Mouse (Mus musculus): ENCODE measurements around the gene Sbk3. TPM values are rescaled to one million over a fixed set of nuclear protein-coding genes. Genes with fewer than 3 reads are reported as not detected.

The Sbk3 gene
- total and polyA plus RNA-seq, 2 experiments from 2014 or later: 0.31 TPM

GRCm38 (mm10) chr7:4999876-5000275, 28.9 kb upstream of the Sbk3 start:
- no peak for TF ChIP-seq CTCF (IDR thresholded peaks at IDR 0.05; ENCODE audit: low read depth)
- 68% methylated on average over 2 of the region's 2 CpGs for WGBS
- peaks cover 10% of the 10 kb centered on the region; the same call in 1 of the 2 replicates for H3K4me1 ChIP-seq (ENCODE audit: insufficient read depth, low read length)
- H3K4me2 ChIP-seq (ENCODE audit: low read depth, low read length): no peak overlapping the region
- H3K9me3 ChIP-seq (ENCODE audit: low read length): no peaks in the 10 kb centered on the region
- no peak overlapping the region for H3K4me3 ChIP-seq (ENCODE audit: low read length)
- H3K9ac ChIP-seq (replicated peaks; ENCODE audit: low read length): no peak overlapping the region
- H3K27ac ChIP-seq: no peak overlapping the region
- H3K36me3 ChIP-seq (ENCODE audit: insufficient read depth, low read length): no peaks in the 10 kb centered on the region
- no peak for DNase-seq (ENCODE audit: low spot score)
- ATAC-seq: no peak
- no peaks in the 10 kb centered on the region for H3K27me3 ChIP-seq (ENCODE audit: insufficient read depth, low read length)

GRCm38 (mm10) chr7:4996934-4997333, 26.0 kb upstream of the Sbk3 start:
- Histone ChIP-seq H3K4me1 (ENCODE audit: insufficient read depth, low read length) (peaks cover 10% of the 10 kb centered on the region), H3K4me2 (ENCODE audit: low read depth, low read length) (peak overlapping the region; percentile 93), H3K4me3 (ENCODE audit: low read length) (peak overlapping the region; percentile 82), H3K27ac (peak overlapping the region; percentile 89), H3K9me3 (ENCODE audit: low read length) (no peaks in the 10 kb centered on the region), H3K36me3 (ENCODE audit: insufficient read depth, low read length) (0 out of 2 replicates have a peak, but pooled peaks cover 5% of the 10 kb centered on the region), H3K27me3 (ENCODE audit: insufficient read depth, low read length) (no peaks in the 10 kb centered on the region), H3K9ac (replicated peaks; ENCODE audit: low read length) (peak overlapping the region; percentile 95)
- TF ChIP-seq CTCF (IDR thresholded peaks at IDR 0.05; ENCODE audit: low read depth): no peak
- ATAC-seq (no peak), DNase-seq (ENCODE audit: low spot score) (no peak)
- WGBS: 61% methylated on average over 6 of the region's 8 CpGs

- peak within 1 kb of the TSS; percentile 93 for H3K4me2 ChIP-seq (ENCODE audit: low read depth, low read length)
- DNase-seq (ENCODE audit: low spot score) (peak; percentile 95), ATAC-seq (peak; percentile 91)
- H3K4me1 ChIP-seq (ENCODE audit: insufficient read depth, low read length): peaks cover 10% of the 10 kb centered on the region
- H3K27ac ChIP-seq: peak within 1 kb of the TSS; percentile 89
- 5% methylated on average over 12 of the region's 26 CpGs for WGBS
- H3K27me3 ChIP-seq (ENCODE audit: insufficient read depth, low read length): no peaks in the 10 kb centered on the region
- peak within 1 kb of the TSS; percentile 95 for H3K9ac ChIP-seq (replicated peaks; ENCODE audit: low read length)
- 0 out of 2 replicates have a peak, but pooled peaks cover 5% of the 10 kb centered on the region for H3K36me3 ChIP-seq (ENCODE audit: insufficient read depth, low read length)
- no peaks in the 10 kb centered on the region for H3K9me3 ChIP-seq (ENCODE audit: low read length)
- peak within 1 kb of the TSS; percentile 82 for H3K4me3 ChIP-seq (ENCODE audit: low read length)
- TF ChIP-seq CTCF (IDR thresholded peaks at IDR 0.05; ENCODE audit: low read depth): no peak
Measured at GRCm38 (mm10) chr7:4996003-4996895, 25.3 kb upstream of the Sbk3 start, which contains the start of gene Zfp579. Gene Zfp579, minus strand, starts transcription at chr7:4996158.

DNA sequence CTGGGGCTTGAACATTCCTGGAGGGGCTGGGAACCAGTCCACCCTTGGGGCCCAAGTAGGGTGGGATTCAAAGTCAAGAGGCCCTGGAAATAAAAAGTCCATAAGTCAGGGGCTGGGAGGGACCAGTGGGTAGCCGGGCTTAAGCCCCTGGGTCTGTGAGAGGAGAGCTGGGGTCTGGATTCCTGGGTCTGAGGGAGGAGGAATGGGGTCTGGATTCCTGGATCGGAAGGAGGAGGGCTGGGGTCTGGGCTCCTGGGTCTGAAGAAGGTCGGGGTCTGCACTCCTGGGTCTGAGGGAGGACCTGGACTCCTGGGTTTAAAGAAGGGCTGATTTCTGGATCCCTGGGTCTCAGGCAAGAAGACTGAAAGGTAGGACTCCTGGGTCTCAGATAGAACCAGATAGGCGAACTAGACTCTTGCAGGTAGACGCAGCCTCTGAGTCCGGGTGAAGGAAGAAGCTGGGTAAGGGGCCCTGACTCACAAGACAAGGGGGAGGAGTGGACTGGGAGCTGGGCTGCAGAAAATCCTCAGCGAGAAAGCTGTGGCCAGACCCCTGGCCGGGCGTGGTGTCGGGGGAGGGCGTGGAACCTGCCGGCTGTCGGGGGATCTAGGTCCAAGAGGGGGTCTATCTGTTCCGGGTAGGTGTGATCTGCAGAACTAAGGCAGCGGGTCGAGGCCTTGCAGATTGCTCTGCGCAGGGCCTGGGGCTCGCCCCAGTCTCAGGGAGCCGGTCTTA, 24.5 kb upstream of the Sbk3 start:
- no peak for DNase-seq (ENCODE audit: low spot score)
- TF ChIP-seq CTCF (IDR thresholded peaks at IDR 0.05; ENCODE audit: low read depth): no peak
- H3K9ac ChIP-seq (replicated peaks; ENCODE audit: low read length): peak overlapping the region; percentile 95
- peak overlapping the region; percentile 79 for H3K27ac ChIP-seq
- peaks cover 10% of the 10 kb centered on the region for H3K4me1 ChIP-seq (ENCODE audit: insufficient read depth, low read length)
- 0 out of 2 replicates have a peak, but pooled peaks cover 5% of the 10 kb centered on the region for H3K36me3 ChIP-seq (ENCODE audit: insufficient read depth, low read length)
- H3K4me3 ChIP-seq (ENCODE audit: low read length): peak overlapping the region; percentile 82
- WGBS: 6% methylated on average over 18 of the region's 19 CpGs
- ATAC-seq: peak; percentile 4
- no peaks in the 10 kb centered on the region for H3K9me3 ChIP-seq (ENCODE audit: low read length)
- H3K27me3 ChIP-seq (ENCODE audit: insufficient read depth, low read length): no peaks in the 10 kb centered on the region
- H3K4me2 ChIP-seq (ENCODE audit: low read depth, low read length): peak overlapping the region; percentile 93

GRCm38 (mm10) chr7:4993999-4994788, 23.2 kb upstream of the Sbk3 start:
- H3K4me3 ChIP-seq (ENCODE audit: low read length): peak overlapping the region; percentile 13; the same call in 1 of the 2 replicates
- H3K4me1 ChIP-seq (ENCODE audit: insufficient read depth, low read length): peaks cover 10% of the 10 kb centered on the region
- H3K36me3 ChIP-seq (ENCODE audit: insufficient read depth, low read length): 0 out of 2 replicates have a peak, but pooled peaks cover 5% of the 10 kb centered on the region
- H3K27ac ChIP-seq: no peak overlapping the region
- ATAC-seq (no peak), DNase-seq (ENCODE audit: low spot score) (no peak)
- H3K9me3 ChIP-seq (ENCODE audit: low read length): no peaks in the 10 kb centered on the region
- WGBS: 51% methylated on average over 59 of the region's 59 CpGs
- peak overlapping the region; percentile 21; the same call in 1 of the 2 replicates for H3K9ac ChIP-seq (replicated peaks; ENCODE audit: low read length)
- TF ChIP-seq CTCF (IDR thresholded peaks at IDR 0.05; ENCODE audit: low read depth): no peak
- H3K27me3 ChIP-seq (ENCODE audit: insufficient read depth, low read length): no peaks in the 10 kb centered on the region
- H3K4me2 ChIP-seq (ENCODE audit: low read depth, low read length): peak overlapping the region; percentile 93

Data from hindbrain, postnatal 0 days (tissue).